Mouse (Mus musculus): ENCODE data around the gene Wee2. TPM values are rescaled to one million over a fixed set of nuclear protein-coding genes. Genes with fewer than 3 reads are reported as not detected.

Wee2 gene
- polyA plus RNA-seq, 1 experiment from 2014 or later = 0.05 TPM

Other genes with a start within 250 kb of the Wee2 start
- gene Agk, start 113.9 kb upstream of the Wee2 start, polyA plus RNA-seq (2016; fragmentation: Nextera tagmentation; extraction: Ambion mirVana) = 46.7 and 50.3 TPM in 2 replicates
- gene E330009J07Rik, start 3.0 kb upstream of the Wee2 start, polyA plus RNA-seq (2016; fragmentation: Nextera tagmentation; extraction: Ambion mirVana) = 13.9 and 16.2 TPM in 2 replicates
- 237 and 245 TPM in 2 replicates for gene Ssbp1, start 32.3 kb downstream of the Wee2 start, polyA plus RNA-seq (2016; fragmentation: Nextera tagmentation; extraction: Ambion mirVana)
- not detected in 2 replicates for gene Tas2r137, start 52.1 kb downstream of the Wee2 start, polyA plus RNA-seq (2016; fragmentation: Nextera tagmentation; extraction: Ambion mirVana)
- 0.19 and 0.21 TPM in 2 replicates for gene Tas2r108, start 54.4 kb downstream of the Wee2 start, polyA plus RNA-seq (2016; fragmentation: Nextera tagmentation; extraction: Ambion mirVana)
- gene Prss37, start 80.4 kb downstream of the Wee2 start, polyA plus RNA-seq (2016; fragmentation: Nextera tagmentation; extraction: Ambion mirVana) = not detected in 2 replicates
- 0.10 and 0.24 TPM in 2 replicates for gene Olfr461, start 116.0 kb downstream of the Wee2 start, polyA plus RNA-seq (2016; fragmentation: Nextera tagmentation; extraction: Ambion mirVana)
- gene Olfr460, start 130.4 kb downstream of the Wee2 start, polyA plus RNA-seq (2016; fragmentation: Nextera tagmentation; extraction: Ambion mirVana) = not detected in 2 replicates
- 0.37 and 0.41 TPM in 2 replicates for gene Clec5a, start 146.7 kb downstream of the Wee2 start, polyA plus RNA-seq (2016; fragmentation: Nextera tagmentation; extraction: Ambion mirVana)
- gene Tas2r138, start 174.2 kb downstream of the Wee2 start, polyA plus RNA-seq (2016; fragmentation: Nextera tagmentation; extraction: Ambion mirVana) = not detected in 2 replicates
- not detected in 2 replicates for gene Mgam, start 189.7 kb downstream of the Wee2 start, polyA plus RNA-seq (2016; fragmentation: Nextera tagmentation; extraction: Ambion mirVana)

All from forebrain, embryonic 10.5 days (tissue).